Mouse (Mus musculus) right cerebral cortex, postnatal 36 days (tissue): ENCODE data around the gene Dock10.

ENCODE experiments used
- DNase-seq, 2 experiments: peaks; one replicate each; pipeline ENCODE4 v3.0.0; 2022; ENCODE audit warnings: low spot score in 2 of 2, mixed read lengths in 1 of 2

Gene Dock10

DNA sequence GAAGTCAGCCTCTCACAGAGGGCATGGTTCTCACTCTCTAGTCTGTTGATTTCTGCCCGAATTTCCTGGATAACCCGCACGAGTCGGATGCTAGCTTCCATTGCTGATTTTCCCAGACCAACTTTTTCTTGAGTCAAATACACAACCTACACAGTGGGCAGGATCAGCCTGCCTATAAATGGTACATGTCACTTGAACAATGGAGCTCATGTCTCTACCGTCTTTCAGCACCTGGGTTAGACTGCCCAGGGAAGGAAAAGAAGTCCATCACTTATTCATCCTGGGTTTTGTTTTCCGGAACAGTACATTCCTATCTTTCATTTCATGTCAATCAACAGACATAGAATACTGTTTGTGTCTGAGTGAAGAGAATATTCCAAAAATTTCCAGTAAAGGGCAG lies 297.0 kb downstream of the Dock10 start, which contains the start of gene Gm45261:
Gene Gm45261, minus strand, starts transcription at position 101 of the 400 bp plus-strand sequence.
- no peak for DNase-seq

- DNase-seq, result no peak
These were observed 298.4 kb downstream of the Dock10 start for GRCm38 (mm10) chr1:80459923-80460322.

- DNase-seq, result no peak
These were observed 298.9 kb downstream of the Dock10 start for GRCm38 (mm10) chr1:80459477-80459876.

- no peak for DNase-seq
These were observed 304.4 kb downstream of the Dock10 start for GRCm38 (mm10) chr1:80453971-80454370.

DNA sequence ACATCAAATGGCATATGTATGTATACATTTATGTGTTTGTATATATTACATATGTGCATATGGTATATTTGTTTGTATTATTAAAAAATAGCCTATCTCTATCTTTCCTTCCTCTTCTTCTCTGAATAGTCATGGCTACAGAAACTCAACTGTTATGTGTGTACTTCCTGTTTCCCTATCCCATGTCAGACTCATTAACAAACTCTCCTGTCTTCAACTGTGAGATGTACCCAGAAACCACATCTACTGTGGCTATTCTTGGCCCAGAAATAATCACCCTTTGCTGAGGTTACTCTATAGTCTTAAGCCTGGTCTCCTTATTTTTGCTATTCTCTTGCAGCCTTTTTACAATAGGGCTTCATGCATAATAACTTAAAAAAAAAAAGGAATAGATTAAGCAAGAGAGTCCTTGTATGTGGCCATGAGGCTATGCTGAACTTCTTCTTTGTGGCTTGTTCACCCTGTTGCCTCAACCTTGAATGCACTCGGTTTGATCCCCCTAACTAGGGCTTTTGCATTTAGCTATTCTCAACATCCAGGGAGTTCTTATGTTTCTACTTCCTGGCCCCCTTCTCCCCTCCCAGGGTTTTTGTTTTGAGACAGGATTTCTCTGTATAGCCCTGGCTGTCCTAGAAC lies 306.3 kb downstream of the Dock10 start:
- no peak for DNase-seq
